Mouse (Mus musculus): ENCODE data around the gene Gm39566. TPM values are rescaled to one million over a fixed set of nuclear protein-coding genes. Genes with fewer than 3 reads are reported as not detected.

Gene Gm39566
- not detected in 2 replicates for polyA plus RNA-seq (2012; rRNA removed)

GRCm38 (mm10) chr11:69815155-69815554 lies at the start of gene Gm39566:
TSS of gene Gm39566 (minus strand) at chr11:69815298.

GRCm38 (mm10) chr11:69858113-69858998 lies 43.3 kb upstream of the Gm39566 start, which contains the start of gene Tnk1:
TSS of gene Tnk1 (minus strand) at chr11:69858730.

GRCm38 (mm10) chr11:69846198-69846680 lies 31.1 kb upstream of the Gm39566 start, which contains the start of gene Plscr3:
TSS of gene Plscr3 (plus strand) at chr11:69846376.

GRCm38 (mm10) chr11:69837952-69838713 lies 23.0 kb upstream of the Gm39566 start, which contains the start of gene Tmem256:
TSS of gene Tmem256 (plus strand) at chr11:69838514.

GRCm38 (mm10) chr11:69837604-69837951 lies 22.5 kb upstream of the Gm39566 start, which contains the start of gene Nlgn2:
TSS of gene Nlgn2 (minus strand) at chr11:69837784.

GRCm38 (mm10) chr11:69822080-69822479 lies 7.0 kb upstream of the Gm39566 start, which contains the start of gene Spem1:
TSS of gene Spem1 (minus strand) at chr11:69822180.

GRCm38 (mm10) chr11:69818365-69818764 lies 3.3 kb upstream of the Gm39566 start, which contains the start of gene Spem2:
TSS of gene Spem2 (minus strand) at chr11:69818465.

GRCm38 (mm10) chr11:69804972-69805909 lies 9.9 kb downstream of the Gm39566 start, which contains the start of gene Tmem102:
TSS of gene Tmem102 (minus strand) at chr11:69805624.

GRCm38 (mm10) chr11:69801379-69801977 lies 13.6 kb downstream of the Gm39566 start, which contains the start of gene Fgf11:
TSS of gene Fgf11 (minus strand) at chr11:69801857.

GRCm38 (mm10) chr11:69795168-69795982 lies 19.7 kb downstream of the Gm39566 start, which contains the start of gene Chrnb1:
TSS of gene Chrnb1 (minus strand) at chr11:69795943.

GRCm38 (mm10) chr11:69765221-69766125 lies 49.6 kb downstream of the Gm39566 start, which contains the start of gene Zbtb4:
TSS of gene Zbtb4 (plus strand) at chr11:69765912.

GRCm38 (mm10) chr11:69761868-69762267 lies 53.2 kb downstream of the Gm39566 start, which contains the start of gene Slc35g3:
TSS of gene Slc35g3 (minus strand) at chr11:69761968.

Other genes starting within 250 kb of the Gm39566 start
- 22.5 and 33.0 TPM in 2 replicates for gene Wrap53, start 235.0 kb downstream of the Gm39566 start, polyA plus RNA-seq (2012; rRNA removed)
- 151 and 154 TPM in 2 replicates for gene Trp53, start 234.9 kb downstream of the Gm39566 start, polyA plus RNA-seq (2012; rRNA removed)
- 11.4 and 13.4 TPM in 2 replicates for gene Atp1b2, start 209.4 kb downstream of the Gm39566 start, polyA plus RNA-seq (2012; rRNA removed)
- gene Shbg, start 197.4 kb downstream of the Gm39566 start, polyA plus RNA-seq (2012; rRNA removed), result 0.86 and 1.6 TPM in 2 replicates
- 14.8 and 16.0 TPM in 2 replicates for gene Sat2, start 193.3 kb downstream of the Gm39566 start, polyA plus RNA-seq (2012; rRNA removed)
- 126 and 156 TPM in 2 replicates for gene Fxr2, start 182.3 kb downstream of the Gm39566 start, polyA plus RNA-seq (2012; rRNA removed)
- gene Sox15, start 160.0 kb downstream of the Gm39566 start, polyA plus RNA-seq (2012; rRNA removed), result 0.12 and 0.22 TPM in 2 replicates
- gene Mpdu1, start 152.7 kb downstream of the Gm39566 start, polyA plus RNA-seq (2012; rRNA removed), result 97.0 and 101 TPM in 2 replicates
- gene Cd68, start 149.1 kb downstream of the Gm39566 start, polyA plus RNA-seq (2012; rRNA removed), result 4.7 and 9.4 TPM in 2 replicates
- 1,301 and 1,419 TPM in 2 replicates for gene Eif4a1, start 142.9 kb downstream of the Gm39566 start, polyA plus RNA-seq (2012; rRNA removed)
- 92.5 and 186 TPM in 2 replicates for gene Senp3, start 133.2 kb downstream of the Gm39566 start, polyA plus RNA-seq (2012; rRNA removed)
- 0.29 and 0.97 TPM in 2 replicates for gene Tnfsf13, start 129.5 kb downstream of the Gm39566 start, polyA plus RNA-seq (2012; rRNA removed)
- 4.4 and 4.9 TPM in 2 replicates for gene Tnfsf12, start 119.4 kb downstream of the Gm39566 start, polyA plus RNA-seq (2012; rRNA removed)
- gene Tnfsfm13, start 119.2 kb downstream of the Gm39566 start, polyA plus RNA-seq (2012; rRNA removed), result 1.7 and 2.3 TPM in 2 replicates
- gene Polr2a, start 56.7 kb downstream of the Gm39566 start, polyA plus RNA-seq (2012; rRNA removed), result 48.6 and 79.6 TPM in 2 replicates
- gene Slc35g3, start 53.3 kb downstream of the Gm39566 start, polyA plus RNA-seq (2012; rRNA removed), result 0.16 and 0.30 TPM in 2 replicates
- gene Zbtb4, start 49.4 kb downstream of the Gm39566 start, polyA plus RNA-seq (2012; rRNA removed), result 4.7 and 5.0 TPM in 2 replicates
- 1.7 and 15.7 TPM in 2 replicates for gene Chrnb1, start 19.4 kb downstream of the Gm39566 start, polyA plus RNA-seq (2012; rRNA removed)
- gene Fgf11, start 13.4 kb downstream of the Gm39566 start, polyA plus RNA-seq (2012; rRNA removed), result 4.7 and 7.5 TPM in 2 replicates
- 0.19 and 0.27 TPM in 2 replicates for gene Tmem102, start 9.7 kb downstream of the Gm39566 start, polyA plus RNA-seq (2012; rRNA removed)
- not detected in 2 replicates for gene Spem2, start 3.2 kb upstream of the Gm39566 start, polyA plus RNA-seq (2012; rRNA removed)
- gene Spem1, start 6.9 kb upstream of the Gm39566 start, polyA plus RNA-seq (2012; rRNA removed), result 0.80 and 0.86 TPM in 2 replicates
- 70.3 and 84.9 TPM in 2 replicates for gene Nlgn2, start 22.5 kb upstream of the Gm39566 start, polyA plus RNA-seq (2012; rRNA removed)
- 137 and 187 TPM in 2 replicates for gene Tmem256, start 23.2 kb upstream of the Gm39566 start, polyA plus RNA-seq (2012; rRNA removed)
- 60.2 and 99.9 TPM in 2 replicates for gene Plscr3, start 31.1 kb upstream of the Gm39566 start, polyA plus RNA-seq (2012; rRNA removed)
- gene Tnk1, start 43.4 kb upstream of the Gm39566 start, polyA plus RNA-seq (2012; rRNA removed), result 0.25 and 0.65 TPM in 2 replicates
- not detected in 2 replicates for gene Tmem95, start 62.7 kb upstream of the Gm39566 start, polyA plus RNA-seq (2012; rRNA removed)
- gene Kctd11, start 66.1 kb upstream of the Gm39566 start, polyA plus RNA-seq (2012; rRNA removed), result 2.3 and 2.9 TPM in 2 replicates
- 2.0 and 2.4 TPM in 2 replicates for gene Acap1, start 80.2 kb upstream of the Gm39566 start, polyA plus RNA-seq (2012; rRNA removed)
- gene 2810408A11Rik, start 85.7 kb upstream of the Gm39566 start, polyA plus RNA-seq (2012; rRNA removed), result 10.4 and 14.1 TPM in 2 replicates
- 86.7 and 121 TPM in 2 replicates for gene Neurl4, start 85.8 kb upstream of the Gm39566 start, polyA plus RNA-seq (2012; rRNA removed)
- gene Gps2, start 98.6 kb upstream of the Gm39566 start, polyA plus RNA-seq (2012; rRNA removed), result 71.0 and 88.1 TPM in 2 replicates
- 1,164 and 1,181 TPM in 2 replicates for gene Eif5a, start 106.7 kb upstream of the Gm39566 start, polyA plus RNA-seq (2012; rRNA removed)
- 23.1 and 36.5 TPM in 2 replicates for gene Ybx2, start 120.5 kb upstream of the Gm39566 start, polyA plus RNA-seq (2012; rRNA removed)
- 10.3 and 24.4 TPM in 2 replicates for gene Slc2a4, start 132.9 kb upstream of the Gm39566 start, polyA plus RNA-seq (2012; rRNA removed)
- 2.3 and 5.7 TPM in 2 replicates for gene Cldn7, start 149.5 kb upstream of the Gm39566 start, polyA plus RNA-seq (2012; rRNA removed)
- 88.4 and 139 TPM in 2 replicates for gene Ctdnep1, start 165.9 kb upstream of the Gm39566 start, polyA plus RNA-seq (2012; rRNA removed)
- gene Elp5, start 167.2 kb upstream of the Gm39566 start, polyA plus RNA-seq (2012; rRNA removed), result 112 and 147 TPM in 2 replicates
- gene Gabarap, start 175.8 kb upstream of the Gm39566 start, polyA plus RNA-seq (2012; rRNA removed), result 303 and 380 TPM in 2 replicates
- gene Phf23, start 180.5 kb upstream of the Gm39566 start, polyA plus RNA-seq (2012; rRNA removed), result 66.5 and 98.1 TPM in 2 replicates
- gene Dvl2, start 185.3 kb upstream of the Gm39566 start, polyA plus RNA-seq (2012; rRNA removed), result 32.7 and 40.0 TPM in 2 replicates
- 32.6 and 38.6 TPM in 2 replicates for gene Acadvl, start 200.1 kb upstream of the Gm39566 start, polyA plus RNA-seq (2012; rRNA removed)
- 71.2 and 101 TPM in 2 replicates for gene Dlg4, start 201.6 kb upstream of the Gm39566 start, polyA plus RNA-seq (2012; rRNA removed)
- gene Asgr1, start 238.8 kb upstream of the Gm39566 start, polyA plus RNA-seq (2012; rRNA removed), result 1.4 TPM in 2 replicates